Mouse (Mus musculus) cerebellum, postnatal 4 days (tissue): ENCODE measurements around the gene Hoxb2.

Source experiments
- DNase-seq, 2 experiments: peaks; one replicate each; pipeline ENCODE4 v3.0.0; 2022; ENCODE audit warnings: low spot score in 2 of 2, mixed read lengths in 1 of 2

Gene Hoxb2

DNA sequence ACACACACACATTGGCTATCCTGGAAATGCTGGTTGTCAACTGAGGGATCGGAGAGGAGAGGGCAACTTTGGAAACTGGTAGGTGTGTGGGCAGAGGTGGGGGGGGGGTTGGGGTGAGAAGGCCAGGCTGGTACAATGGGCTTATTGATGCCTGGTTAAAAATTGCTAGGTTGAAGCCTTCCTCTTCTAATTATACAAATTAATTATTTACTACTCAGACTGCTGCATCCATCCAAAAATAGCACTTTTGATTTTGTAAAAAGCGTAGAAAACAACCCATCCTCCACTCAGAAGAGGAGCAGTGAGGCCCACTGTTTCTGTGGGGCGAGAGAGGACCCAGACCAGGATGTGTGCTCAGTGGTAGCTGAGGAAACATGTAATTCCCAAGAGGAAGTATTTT, 15.3 kb upstream of the Hoxb2 start:
- no peak for DNase-seq

DNA sequence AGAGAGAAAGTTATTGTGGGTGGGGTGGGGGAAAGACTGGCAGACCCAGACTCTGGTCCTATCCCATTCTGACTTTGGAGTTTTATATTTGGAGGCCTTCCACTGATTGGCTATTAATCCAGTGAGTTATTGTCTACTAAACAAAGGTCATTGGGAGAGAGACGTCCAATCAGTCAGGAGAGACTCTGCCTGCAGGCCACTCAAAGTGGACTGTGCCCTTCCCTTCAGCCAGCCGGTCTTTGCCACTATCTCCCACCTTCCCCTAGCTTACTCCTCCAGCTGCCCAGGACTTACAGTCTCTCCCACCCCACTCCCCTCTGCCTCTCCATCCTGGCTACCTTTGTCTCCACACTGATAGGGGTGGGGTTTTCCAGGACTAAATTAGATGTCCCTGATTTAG, 13.7 kb upstream of the Hoxb2 start:
- DNase-seq, result no peak

DNA sequence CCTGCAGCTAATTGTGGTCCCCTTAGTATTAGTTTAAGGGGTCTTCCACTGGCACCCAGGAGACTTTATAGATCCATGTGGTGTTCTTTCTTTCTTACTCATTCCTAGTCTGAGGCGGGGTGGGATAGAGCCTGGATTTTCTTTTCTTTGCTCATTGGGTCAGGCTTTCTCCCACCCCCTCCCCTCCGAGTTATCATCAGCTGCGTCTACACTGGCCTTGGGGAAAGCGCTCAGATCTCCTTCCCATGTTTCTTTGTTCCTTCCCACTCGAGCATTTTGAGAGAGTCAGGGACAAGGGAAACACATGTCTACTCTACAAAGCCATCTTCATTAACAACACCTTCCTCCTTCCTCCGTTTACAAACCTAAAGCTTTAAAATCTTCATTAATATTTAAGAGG, 13.3 kb upstream of the Hoxb2 start:
- DNase-seq, result no peak

DNA sequence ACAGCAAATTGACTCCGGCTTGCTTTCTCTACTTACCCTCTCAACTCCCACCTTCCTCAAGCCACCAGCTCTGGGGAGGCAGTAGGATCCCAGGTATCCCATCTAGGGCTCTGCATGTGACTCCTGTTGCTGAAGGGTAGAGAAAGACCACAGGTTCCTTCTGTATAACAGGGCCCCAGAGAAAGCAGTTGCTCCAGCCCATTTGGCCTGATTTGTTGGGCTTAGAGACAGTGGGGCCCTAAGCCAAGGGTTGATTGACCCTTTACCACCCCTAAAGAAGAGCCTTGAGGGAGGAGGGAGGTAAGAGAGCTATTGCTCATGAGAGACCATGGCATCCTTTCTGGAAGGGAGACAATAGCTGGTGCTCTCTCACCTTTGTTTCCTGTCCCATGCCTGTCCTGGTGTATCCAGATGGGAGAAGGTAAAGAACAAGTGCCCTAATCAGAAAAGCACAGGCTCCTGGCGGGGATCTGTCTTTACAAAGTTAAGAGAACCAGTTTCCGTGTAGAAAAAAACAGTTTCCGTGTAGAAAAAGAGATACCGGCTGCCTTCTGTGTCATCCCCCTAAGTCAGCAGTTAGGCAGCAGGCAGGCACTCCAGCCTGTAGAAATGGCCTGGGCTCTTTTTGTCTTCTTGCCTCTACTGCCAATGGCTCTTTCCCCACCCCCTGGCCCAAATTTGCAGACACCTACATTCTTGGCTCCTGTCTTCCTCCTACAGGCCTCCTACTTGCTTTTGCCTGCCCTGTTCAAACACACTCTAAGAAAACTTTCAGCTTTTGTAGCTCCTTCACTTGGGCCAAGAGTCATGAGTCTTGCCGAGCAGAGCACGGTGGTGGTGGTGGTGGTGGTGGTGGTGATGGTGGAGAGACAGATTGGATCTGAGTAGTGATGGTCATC, 11.1 kb upstream of the Hoxb2 start:
- no peak for DNase-seq

DNA sequence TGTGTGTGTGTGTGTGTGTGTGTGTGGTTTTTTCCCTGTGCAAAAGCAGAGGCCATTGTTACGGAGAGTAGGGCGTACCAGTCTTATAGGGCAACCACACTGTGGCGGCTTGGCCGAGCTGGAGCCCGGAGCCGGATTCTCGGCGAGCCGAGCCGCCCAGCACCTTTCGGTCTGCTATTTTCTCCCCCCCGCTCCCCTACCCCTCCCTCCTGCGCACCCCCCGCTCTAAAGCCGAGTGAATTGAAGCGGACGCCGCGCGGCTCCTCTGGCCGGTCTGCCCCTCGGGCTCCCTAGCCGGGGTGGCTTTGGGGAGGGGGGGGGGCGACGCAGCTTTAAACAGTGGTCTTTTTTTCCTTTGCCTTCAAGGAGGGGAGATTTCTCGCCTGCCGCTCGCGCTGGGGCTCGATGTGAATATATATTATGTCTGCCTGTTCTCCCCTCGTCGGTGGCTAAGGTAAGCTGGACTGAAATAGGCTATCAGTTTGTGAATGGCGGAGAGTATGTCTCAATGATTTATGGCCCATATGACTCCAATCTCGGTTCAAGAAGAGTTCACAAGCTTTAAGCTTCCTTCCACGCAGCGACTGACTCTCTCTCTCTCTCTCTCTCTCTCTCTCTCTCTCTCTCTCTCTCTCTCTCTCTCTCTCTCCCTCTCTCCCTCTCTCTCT, 9.5 kb upstream of the Hoxb2 start:
- DNase-seq, result no peak

DNA sequence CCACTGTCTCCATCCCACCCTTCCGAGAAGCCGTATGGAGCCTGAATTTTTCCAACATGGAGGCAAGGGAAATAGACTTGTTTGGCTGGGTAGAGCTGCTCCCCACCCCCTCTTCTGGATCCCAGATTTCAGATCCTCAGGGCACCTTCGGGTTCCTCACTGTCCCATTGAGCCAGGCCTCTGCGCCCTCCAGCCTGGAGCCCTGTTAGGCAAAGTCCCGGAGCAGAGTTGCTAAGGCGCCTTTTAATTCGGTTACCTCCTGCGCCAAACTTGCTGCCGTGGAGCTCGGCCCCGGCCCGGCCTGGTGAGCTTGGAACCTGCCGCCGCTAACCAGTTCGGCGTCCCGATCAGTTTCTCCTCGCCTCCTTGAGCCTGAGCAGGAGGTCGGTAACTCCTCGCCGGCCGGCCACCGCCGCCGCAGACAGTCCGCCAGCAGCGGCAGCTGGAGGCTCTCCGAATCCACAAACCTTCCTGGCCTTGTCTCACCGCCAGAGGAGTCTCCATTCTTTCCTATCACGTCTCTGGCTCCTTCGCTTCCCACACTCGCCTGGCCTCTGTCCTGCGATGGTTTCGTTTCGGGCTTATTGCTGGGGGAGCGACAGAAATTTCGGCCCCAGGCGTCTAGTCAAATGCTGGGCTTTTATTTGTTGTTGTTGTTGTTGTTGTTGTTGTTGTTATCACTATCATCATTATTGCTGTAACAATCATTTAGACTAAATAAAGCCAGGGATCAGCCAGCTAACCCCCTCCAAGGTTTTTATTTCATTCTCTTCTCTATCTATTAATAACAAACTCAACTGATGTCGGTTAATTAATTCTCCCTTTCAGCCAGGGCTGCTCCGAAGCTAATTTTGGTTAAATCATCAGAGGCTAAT, 8.4 kb upstream of the Hoxb2 start:
- no peak for DNase-seq

DNA sequence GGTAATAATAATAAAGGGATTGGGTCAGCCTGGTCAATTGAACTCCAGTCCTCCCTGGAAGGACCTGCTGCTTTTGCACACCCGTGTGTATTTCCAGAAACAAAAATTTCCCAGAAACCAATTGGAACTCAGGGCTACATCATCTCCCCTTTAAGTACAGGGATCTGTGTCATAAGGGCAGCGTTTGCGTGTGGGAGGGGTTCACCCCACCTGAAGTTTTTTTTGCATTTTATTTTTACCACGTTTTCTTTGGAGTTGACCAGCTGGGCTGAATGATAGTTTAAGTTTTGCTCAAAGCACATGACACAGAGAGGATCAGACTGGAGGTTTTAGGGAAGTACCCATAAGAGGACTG, 7.8 kb upstream of the Hoxb2 start:
- DNase-seq, result no peak

DNA sequence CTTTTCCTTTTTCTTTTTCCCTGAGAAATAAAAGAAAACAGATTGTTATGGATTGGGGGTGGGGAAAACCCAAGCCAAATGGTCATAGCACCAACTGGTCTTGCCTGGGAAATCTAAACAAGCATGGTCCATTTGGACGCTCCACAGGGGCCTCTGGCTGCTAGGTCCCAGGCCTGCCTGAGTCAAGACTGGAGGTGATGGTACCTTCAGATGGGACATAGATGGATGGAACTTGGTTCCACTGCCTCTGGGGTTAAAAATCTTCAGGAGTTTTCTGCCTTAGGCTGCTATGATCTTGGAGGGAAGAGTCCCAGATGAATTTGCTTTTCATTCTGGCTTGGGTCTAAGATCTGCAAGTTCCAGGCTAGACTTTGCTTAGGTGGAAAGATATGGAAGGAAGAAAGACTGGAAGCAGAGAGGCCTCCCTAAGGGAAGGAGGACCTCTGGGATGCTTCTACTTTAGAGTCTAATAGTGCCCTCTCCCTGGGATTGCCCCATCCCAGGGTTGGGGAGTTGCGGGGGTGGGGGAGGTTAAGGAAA, 7.0 kb upstream of the Hoxb2 start:
- DNase-seq, result no peak

DNA sequence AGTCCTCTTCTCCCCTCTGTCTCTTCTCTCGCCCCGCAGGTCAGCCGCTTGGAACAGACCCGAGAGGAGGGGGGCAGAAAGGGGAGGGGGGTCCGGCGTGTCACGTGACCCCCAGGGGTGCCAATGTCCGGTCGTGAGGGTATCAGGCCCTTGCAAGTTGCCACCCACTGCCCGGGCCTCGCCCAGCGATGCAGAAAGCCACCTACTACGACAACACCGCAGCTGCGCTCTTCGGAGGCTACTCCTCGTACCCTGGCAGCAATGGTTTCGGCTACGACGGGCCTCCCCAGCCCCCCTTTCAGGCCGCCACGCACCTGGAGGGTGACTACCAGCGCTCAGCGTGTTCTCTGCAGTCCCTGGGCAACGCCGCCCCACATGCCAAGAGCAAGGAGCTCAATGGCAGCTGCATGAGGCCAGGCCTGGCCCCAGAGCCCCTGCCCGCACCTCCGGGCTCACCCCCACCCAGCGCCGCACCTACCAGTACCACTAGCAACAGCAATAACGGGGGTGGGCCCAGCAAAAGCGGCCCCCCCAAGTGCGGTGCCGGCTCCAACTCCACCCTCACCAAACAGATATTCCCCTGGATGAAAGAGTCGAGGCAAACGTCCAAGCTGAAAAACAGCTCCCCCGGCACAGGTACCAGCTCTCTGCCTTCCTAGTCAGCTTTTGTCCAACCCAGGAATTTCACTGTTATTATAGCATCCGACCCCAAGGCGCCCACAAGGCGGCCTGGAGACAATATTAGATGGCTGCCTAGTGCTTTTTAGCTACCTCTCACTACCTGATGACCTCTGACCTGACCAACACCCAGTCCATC, 6.1 kb upstream of the Hoxb2 start:
- DNase-seq, result no peak

DNA sequence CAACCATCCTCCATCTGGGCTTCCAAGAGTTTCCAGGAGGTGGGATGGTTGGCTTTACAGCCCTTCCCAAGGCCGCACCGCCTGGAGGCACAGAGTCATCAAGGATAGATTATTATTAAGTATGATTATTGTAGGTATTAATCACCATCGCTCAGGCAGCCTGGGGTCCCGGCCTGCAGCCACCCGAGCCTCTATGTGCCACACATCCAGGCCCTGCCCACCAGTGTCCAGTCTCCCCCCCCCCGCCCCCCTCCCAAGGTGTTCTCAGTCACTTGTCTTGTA, 5.5 kb upstream of the Hoxb2 start:
- DNase-seq, result no peak

DNA sequence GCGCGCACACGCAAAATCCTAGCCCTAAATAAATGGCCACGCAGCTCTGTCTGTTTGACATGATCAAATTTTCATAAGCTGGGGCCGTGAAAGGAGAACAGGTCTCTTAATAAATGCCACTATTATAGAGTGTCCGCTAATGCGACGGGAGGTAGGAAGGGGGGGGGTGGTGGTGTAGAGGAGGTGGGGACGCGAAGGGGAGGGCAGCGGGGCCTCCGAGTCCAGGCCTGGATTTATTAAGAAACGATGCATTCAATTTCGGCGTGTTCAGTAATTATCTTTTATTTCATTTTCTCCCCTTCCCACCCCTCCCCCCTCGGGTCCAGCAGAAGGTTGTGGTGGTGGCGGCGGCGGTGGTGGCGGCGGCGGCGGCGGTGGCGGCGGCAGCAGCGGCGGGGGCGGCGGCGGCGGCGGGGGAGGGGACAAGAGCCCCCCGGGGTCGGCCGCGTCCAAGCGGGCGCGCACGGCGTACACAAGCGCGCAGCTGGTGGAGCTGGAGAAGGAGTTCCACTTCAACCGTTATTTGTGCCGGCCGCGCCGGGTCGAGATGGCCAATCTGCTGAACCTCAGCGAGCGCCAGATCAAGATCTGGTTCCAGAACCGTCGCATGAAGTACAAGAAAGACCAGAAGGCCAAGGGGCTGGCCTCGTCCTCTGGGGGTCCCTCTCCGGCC, 5.0 kb upstream of the Hoxb2 start:
- DNase-seq, result no peak

DNA sequence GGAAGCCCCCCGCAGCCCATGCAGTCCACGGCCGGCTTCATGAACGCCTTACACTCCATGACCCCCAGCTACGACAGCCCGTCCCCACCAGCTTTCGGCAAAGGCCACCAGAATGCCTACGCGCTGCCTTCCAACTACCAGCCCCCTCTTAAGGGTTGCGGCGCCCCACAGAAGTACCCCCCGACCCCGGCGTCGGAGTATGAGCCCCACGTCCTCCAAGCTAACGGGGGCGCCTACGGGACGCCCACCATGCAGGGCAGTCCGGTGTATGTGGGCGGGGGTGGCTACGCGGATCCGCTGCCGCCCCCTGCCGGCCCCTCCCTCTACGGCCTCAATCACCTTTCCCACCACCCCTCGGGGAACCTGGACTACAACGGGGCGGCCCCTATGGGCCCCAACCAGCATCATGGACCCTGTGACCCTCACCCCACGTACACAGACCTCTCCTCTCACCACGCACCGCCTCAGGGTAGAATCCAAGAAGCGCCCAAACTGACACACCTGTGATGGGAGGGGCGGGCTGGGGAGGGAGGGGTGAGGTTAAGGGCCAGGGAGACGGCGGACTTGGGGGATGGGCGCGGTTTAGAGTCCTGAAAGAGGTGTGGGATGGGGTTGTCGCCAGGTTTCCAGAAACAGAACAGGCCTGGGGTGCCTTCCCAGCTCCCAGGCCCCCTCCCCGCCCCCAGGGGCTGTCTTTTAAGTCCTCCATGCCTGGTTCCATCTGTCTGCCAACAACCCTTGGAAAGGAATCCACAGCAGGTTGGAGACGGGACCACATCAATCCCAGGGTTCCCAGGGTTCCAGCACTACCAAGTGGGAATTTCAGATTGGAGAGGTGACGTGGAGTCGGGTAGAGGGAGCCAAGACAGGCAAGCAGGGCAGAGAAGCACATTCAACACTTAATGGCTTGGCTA, 4.2 kb upstream of the Hoxb2 start:
- no peak for DNase-seq

DNA sequence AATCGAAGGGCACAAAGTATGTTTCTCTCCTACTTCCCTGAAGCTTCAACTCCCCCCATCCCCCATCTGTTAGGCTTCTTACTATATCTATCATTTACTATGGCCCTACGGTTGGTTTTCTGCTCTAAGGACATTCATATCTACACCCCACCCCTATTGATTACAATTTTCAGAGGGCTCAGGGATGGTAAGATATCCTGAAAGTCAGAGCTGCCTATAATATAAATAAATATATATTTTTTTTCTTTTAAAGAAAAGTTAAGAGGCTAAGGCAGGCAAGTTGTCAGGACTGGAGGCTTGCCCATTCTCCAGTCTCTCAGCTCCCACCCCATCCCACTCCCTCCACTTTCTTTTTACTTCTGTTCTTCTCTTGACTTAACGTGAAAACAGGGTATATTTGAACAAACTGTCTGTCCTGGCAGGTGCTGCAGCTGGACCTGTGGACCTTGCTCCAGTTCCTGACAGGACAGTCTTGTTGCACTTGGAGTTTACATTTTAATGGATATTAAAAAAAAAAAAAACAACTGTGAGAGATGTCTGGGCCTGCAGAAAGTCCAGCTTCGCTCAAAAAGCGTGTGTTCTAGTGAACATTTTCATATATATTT, 3.3 kb upstream of the Hoxb2 start:
- DNase-seq, result no peak

DNA sequence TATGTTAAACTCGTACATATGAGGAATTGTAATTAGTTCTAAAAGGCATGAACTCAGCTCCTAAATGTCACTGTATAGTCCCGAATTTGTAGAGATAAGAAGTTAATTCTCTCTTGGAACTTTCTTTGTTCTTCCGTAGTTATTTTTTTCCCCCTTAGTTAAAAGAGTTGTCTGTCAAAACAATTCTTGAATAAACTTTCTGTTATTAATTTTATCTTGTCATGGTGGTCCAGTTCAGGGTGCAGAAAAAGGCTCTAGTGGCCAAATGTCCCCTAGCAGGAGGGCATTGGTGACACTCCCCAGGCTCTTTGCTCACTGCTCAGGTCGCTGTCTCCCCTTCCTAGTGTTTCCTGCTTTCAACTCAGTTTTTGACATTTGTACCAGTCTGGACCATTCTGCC, 2.6 kb upstream of the Hoxb2 start:
- no peak for DNase-seq

DNA sequence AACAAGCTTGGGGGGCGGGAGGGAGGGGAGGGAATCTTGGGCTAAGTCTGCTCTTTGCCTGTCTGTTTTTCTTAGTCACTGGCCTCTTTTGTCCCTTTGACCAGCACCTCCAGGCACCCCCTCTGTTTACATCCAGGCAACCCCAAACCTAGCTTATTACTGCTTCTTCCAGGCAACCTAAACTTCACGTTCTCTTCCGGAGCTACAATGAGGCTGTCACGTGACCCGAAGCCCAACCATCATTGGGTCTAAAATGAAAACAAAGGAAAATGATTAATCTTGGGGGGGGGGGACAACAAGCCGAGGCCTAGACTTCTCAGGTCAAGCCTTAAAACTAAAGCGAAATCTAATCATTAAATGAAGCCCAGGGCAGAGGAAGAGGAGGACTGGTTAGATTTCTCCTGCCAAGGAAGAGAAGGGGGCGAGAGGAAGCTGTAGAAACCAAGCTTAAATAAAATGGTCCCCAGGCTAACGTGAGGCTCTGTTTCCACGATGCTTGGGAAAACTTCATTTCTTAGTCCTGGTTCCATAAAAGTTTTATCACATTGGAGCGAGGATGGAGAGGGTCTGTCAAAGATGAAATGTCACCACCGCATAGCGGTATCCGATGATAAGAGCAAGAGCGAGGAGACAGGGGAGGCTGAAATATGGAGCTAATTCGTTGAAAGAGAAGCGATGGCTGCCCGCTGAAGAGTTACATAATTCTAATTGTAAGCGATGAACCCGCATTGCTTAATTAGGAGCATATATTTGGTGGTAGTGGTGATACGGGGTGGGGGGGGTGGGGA, 2.0 kb upstream of the Hoxb2 start:
- DNase-seq, result no peak

DNA sequence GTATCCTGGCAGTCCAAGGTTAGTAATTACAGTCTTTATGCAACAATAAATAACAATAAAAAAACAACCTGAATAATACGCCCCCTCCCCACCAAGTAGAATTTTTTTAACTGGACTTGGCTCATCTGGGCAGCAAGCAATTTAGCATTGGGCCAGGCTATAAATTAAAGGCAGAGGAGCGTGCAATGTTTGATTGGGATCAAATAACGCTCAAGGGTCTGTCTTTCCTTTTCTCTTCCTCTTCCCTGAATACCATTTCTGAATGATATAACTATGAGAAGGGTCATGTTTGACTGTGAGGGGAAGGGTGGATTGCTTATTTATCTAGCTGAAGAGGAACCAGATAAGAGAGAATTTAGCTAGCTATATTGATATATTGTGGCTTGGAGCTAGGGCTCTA, 1.3 kb upstream of the Hoxb2 start:
- no peak for DNase-seq

DNA sequence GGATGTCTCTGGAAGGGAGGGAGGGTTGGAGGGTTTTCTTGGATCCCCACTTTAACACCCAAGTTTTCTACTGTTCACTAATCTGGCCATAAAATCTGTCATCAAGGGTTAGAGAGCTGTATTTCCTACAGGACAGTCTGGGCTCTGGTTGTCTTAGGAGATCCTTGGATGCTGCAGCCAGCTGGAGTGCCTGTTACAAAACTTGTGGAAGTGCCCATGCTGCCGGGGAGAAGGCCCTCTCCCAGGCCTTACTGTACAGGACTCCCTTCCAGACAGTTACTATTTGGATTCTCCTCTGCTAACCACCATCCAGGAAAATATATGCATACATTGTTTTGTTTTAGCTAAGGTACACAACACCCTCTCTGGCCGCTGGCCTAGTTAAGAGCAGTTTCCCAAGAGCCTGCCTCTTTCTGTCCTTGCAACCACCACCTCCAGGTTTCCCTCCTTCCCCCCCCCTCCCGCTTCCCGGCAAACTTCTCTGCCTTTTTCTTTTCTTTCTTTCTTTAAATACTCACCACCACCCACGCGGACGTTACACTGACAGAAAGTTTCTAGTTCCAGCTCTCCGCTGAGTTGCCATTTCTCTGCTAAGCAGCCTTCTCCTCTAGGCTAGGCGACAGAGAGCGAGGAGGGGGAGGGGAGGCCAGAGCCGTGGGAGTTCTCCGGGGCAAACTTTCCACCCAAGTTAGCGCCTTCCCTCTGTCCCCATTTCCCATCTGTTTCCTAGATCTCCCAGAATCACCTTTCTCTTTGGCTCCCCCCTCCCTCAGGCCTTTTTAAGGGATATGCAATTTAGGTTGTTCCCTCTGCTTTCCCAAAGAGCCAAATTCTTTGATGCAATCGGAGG, 609 bp upstream of the Hoxb2 start:
- DNase-seq, result no peak

DNA sequence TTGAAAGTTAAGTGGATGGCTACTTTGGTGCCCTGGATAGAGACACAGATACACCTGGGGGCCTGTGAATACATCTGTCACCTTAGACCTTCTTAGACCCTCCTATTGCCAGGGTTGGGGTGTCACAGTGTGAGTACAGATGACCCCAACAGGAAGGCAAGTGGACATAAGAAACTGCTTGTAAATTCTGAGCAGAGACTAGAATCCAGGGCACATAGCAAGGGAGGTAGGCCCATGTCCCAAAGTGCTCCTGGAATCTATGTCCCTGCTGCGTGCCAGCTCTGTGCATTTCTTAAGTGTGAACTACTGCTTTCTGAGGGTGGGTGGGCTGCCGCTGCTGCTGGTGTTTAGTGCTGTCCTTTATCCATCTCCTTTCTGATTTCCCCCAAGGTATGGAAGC, 466 bp downstream of the Hoxb2 start:
- DNase-seq, result no peak
